Mouse (Mus musculus): ENCODE results near the gene Spef1. TPM values are rescaled to one million over a fixed set of nuclear protein-coding genes. Genes with fewer than 3 reads are reported as not detected.

Gene Spef1
- total and polyA plus RNA-seq, 2 experiments from 2014 or later, result 10.2 to 19.3 TPM

DNA sequence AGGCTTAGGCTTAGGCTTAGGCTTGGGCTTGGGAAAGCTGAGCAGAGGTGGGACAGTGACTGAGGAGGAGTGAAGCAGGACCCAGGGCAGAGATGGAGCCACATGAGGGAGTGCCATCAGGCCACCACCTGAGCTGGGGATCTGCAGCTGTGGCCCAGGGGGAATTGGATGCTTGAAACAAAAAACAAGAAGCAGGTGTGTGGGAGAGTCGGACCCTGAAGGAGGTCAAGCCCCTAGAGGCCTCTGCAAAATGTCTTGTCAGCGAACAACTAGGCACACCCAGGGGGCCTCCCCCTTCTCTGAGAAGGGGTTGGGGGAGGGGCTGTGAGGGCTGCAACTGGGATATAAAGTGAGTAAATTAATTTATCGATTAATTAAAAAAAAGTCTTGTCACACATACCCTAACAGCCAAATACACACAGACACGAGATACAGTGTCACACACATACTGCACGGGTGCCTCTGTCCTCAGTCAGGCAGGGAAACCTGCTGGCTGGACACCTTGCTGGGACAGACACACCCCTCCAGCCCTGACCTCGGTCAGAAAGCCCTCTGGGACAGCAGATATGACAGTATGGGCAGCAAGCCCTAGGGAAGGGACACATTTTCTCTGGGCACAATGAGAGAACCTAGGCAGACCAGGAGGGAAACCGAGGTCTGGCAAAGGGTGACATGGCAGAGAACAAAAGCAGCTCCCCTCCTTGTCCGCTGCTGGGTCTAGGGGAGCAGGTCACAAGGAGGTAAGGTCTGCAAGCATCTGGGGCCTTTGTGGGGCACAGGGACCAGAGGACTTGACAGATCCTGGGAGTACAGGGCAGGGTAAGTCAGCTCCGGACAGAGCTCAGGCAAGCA, 60.9 kb downstream of the Spef1 start:
- ATAC-seq (ENCODE audit: low FRiP score), result peak; percentile 20; the same call in 1 of the 2 replicates
- no peak for TF ChIP-seq CTCF (IDR thresholded peaks at IDR 0.05)
- no peak overlapping the region for H3K4me2 ChIP-seq (ENCODE audit: low read depth, low read length, poor library complexity, severe bottlenecking)
- DNase-seq (ENCODE audit: low spot score), result no peak
- H3K27me3 ChIP-seq (ENCODE audit: insufficient read depth, low read length), result no peaks in the 10 kb centered on the region
- WGBS, result 52% methylated on average over 9 of the region's 9 CpGs
- 0 out of 2 replicates have a peak, but pooled peaks cover 8% of the 10 kb centered on the region for H3K4me1 ChIP-seq (ENCODE audit: insufficient read depth, low read length)
- H3K9me3 ChIP-seq (ENCODE audit: low read length), result no peaks in the 10 kb centered on the region
- H3K27ac ChIP-seq (ENCODE audit: low read depth, low read length), result no peak overlapping the region
- H3K36me3 ChIP-seq (ENCODE audit: insufficient read depth, low read length), result no peaks in the 10 kb centered on the region
- H3K9ac ChIP-seq (replicated peaks; ENCODE audit: low read length, poor library complexity, severe bottlenecking), result no peak overlapping the region
- H3K4me3 ChIP-seq (ENCODE audit: low read depth, low read length), result no peak overlapping the region

DNA sequence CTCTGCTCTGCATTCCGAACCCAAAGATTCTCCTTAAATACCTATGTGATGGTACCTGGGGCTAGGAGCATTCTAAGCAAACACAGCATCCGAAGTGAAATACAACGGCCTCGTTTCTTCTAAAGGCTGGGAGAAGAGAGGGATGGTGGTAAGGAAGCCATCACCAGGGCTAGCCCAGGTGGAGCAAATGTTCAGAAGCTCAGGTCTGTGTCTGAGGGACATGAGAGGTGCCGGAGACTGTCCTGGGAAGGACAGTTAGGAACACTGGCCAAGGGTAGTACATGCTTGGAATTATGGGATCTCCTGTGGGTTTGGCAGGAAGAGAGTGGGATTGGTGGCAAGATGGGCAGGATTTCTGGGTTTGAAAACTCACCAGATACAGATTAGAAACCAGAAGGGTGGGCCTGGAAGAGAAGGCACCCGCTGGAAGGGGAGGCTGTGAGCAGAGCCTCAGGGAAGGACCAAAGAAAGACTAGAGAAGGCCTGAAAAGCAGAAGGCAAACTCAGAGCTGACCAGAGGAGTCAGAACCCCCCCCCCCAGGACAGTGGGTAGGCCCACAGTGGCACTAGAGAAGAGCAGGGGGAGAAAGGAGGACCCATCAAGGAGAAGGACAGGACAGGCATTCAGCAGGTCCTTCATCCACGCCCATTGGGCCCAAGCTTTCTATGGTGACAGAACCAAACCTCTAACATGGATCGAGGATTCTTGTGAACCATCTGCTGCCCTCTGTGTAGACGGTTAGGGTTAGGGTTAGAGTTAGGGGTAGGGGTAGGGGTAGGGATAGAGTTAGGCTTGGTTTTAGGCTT, 61.7 kb downstream of the Spef1 start:
- ATAC-seq (ENCODE audit: low FRiP score) (no peak), DNase-seq (ENCODE audit: low spot score) (no peak)
- WGBS, result 89% methylated on average over 9 of the region's 9 CpGs

DNA sequence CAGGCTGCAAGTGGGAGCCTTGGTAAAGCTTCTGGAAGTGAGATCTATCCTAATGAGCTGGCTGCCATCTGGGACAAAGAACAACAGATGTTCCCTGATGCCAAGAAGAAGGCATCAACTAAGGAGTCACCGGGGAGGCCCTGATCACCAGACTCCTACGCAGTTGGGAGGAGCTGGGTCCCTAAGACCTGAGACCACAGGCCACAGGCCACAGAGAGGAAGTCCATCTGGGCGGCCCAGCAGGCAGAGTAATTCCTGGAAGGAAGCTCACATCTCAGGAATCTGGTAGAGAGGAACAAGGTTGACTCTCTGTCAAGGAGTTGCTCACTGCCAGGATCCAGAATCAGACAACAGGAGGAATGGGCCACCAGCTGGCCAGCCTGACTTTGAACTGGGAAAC, 62.9 kb downstream of the Spef1 start:
- H3K9ac ChIP-seq (replicated peaks; ENCODE audit: low read length, poor library complexity, severe bottlenecking), result no peak overlapping the region
- WGBS, result 76% methylated on average over 3 of the region's 3 CpGs
- no peaks in the 10 kb centered on the region for H3K27me3 ChIP-seq (ENCODE audit: insufficient read depth, low read length)
- H3K4me1 ChIP-seq (ENCODE audit: insufficient read depth, low read length), result 0 out of 2 replicates have a peak, but pooled peaks cover 8% of the 10 kb centered on the region
- H3K27ac ChIP-seq (ENCODE audit: low read depth, low read length), result no peak overlapping the region
- no peak for TF ChIP-seq CTCF (IDR thresholded peaks at IDR 0.05)
- no peaks in the 10 kb centered on the region for H3K36me3 ChIP-seq (ENCODE audit: insufficient read depth, low read length)
- no peak overlapping the region for H3K4me3 ChIP-seq (ENCODE audit: low read depth, low read length)
- H3K9me3 ChIP-seq (ENCODE audit: low read length), result no peaks in the 10 kb centered on the region
- no peak for DNase-seq (ENCODE audit: low spot score)
- no peak for ATAC-seq (ENCODE audit: low FRiP score)
- H3K4me2 ChIP-seq (ENCODE audit: low read depth, low read length, poor library complexity, severe bottlenecking), result no peak overlapping the region

More for the DNA sequence above, 61.7 kb downstream of the Spef1 start:
- 0 out of 2 replicates have a peak, but pooled peaks cover 8% of the 10 kb centered on the region for H3K4me1 ChIP-seq (ENCODE audit: insufficient read depth, low read length)
- TF ChIP-seq CTCF (IDR thresholded peaks at IDR 0.05), result no peak
- no peak overlapping the region for H3K27ac ChIP-seq (ENCODE audit: low read depth, low read length)
- H3K9me3 ChIP-seq (ENCODE audit: low read length), result no peaks in the 10 kb centered on the region
- H3K4me3 ChIP-seq (ENCODE audit: low read depth, low read length), result no peak overlapping the region
- no peaks in the 10 kb centered on the region for H3K27me3 ChIP-seq (ENCODE audit: insufficient read depth, low read length)
- no peak overlapping the region for H3K4me2 ChIP-seq (ENCODE audit: low read depth, low read length, poor library complexity, severe bottlenecking)
- no peak overlapping the region for H3K9ac ChIP-seq (replicated peaks; ENCODE audit: low read length, poor library complexity, severe bottlenecking)
- H3K36me3 ChIP-seq (ENCODE audit: insufficient read depth, low read length), result no peaks in the 10 kb centered on the region

Other genes with a start within 250 kb of the Spef1 start
- 56.3 and 68.6 TPM in 2 replicates for gene Gfra4, start 144.2 kb downstream of the Spef1 start, total RNA-seq (2014; rRNA removed)
- 57.9 and 62.2 TPM in 2 replicates for gene Gfra4, start 144.2 kb downstream of the Spef1 start, polyA plus RNA-seq (2015; fragmentation: Nextera tagmentation; extraction: Ambion mirVana)
- 0.57 and 1.4 TPM in 2 replicates for gene Adam33, start 123.5 kb downstream of the Spef1 start, total RNA-seq (2014; rRNA removed)
- 2.1 TPM in 2 replicates for gene Adam33, start 123.5 kb downstream of the Spef1 start, polyA plus RNA-seq (2015; fragmentation: Nextera tagmentation; extraction: Ambion mirVana)
- gene Siglec1, start 100.5 kb downstream of the Spef1 start, total RNA-seq (2014; rRNA removed), result 1.4 and 1.9 TPM in 2 replicates
- gene Siglec1, start 100.5 kb downstream of the Spef1 start, polyA plus RNA-seq (2015; fragmentation: Nextera tagmentation; extraction: Ambion mirVana), result 0.22 and 0.27 TPM in 2 replicates
- gene Hspa12b, start 60.0 kb downstream of the Spef1 start, total RNA-seq (2014; rRNA removed), result 10.1 and 11.1 TPM in 2 replicates
- 2.9 and 3.2 TPM in 2 replicates for gene Hspa12b, start 60.0 kb downstream of the Spef1 start, polyA plus RNA-seq (2015; fragmentation: Nextera tagmentation; extraction: Ambion mirVana)
- gene Gm11037, start 53.8 kb downstream of the Spef1 start, total RNA-seq (2014; rRNA removed), result not detected in 2 replicates
- gene Gm11037, start 53.8 kb downstream of the Spef1 start, polyA plus RNA-seq (2015; fragmentation: Nextera tagmentation; extraction: Ambion mirVana), result not detected in 2 replicates
- gene 1700037H04Rik, start 27.2 kb downstream of the Spef1 start, total RNA-seq (2014; rRNA removed), result 44.8 and 89.5 TPM in 2 replicates
- gene 1700037H04Rik, start 27.2 kb downstream of the Spef1 start, polyA plus RNA-seq (2015; fragmentation: Nextera tagmentation; extraction: Ambion mirVana), result 59.1 and 60.4 TPM in 2 replicates
- gene Cenpb, start 7.2 kb downstream of the Spef1 start, total RNA-seq (2014; rRNA removed), result 98.2 and 103 TPM in 2 replicates
- gene Cenpb, start 7.2 kb downstream of the Spef1 start, polyA plus RNA-seq (2015; fragmentation: Nextera tagmentation; extraction: Ambion mirVana), result 11.7 and 13.1 TPM in 2 replicates
- 10.0 and 13.1 TPM in 2 replicates for gene Cdc25b, start 333 bp downstream of the Spef1 start, total RNA-seq (2014; rRNA removed)
- gene Cdc25b, start 333 bp downstream of the Spef1 start, polyA plus RNA-seq (2015; fragmentation: Nextera tagmentation; extraction: Ambion mirVana), result 14.0 and 15.1 TPM in 2 replicates
- 36.5 and 40.1 TPM in 2 replicates for gene Ap5s1, start 19.8 kb upstream of the Spef1 start, total RNA-seq (2014; rRNA removed)
- gene Ap5s1, start 19.8 kb upstream of the Spef1 start, polyA plus RNA-seq (2015; fragmentation: Nextera tagmentation; extraction: Ambion mirVana), result 35.5 and 36.7 TPM in 2 replicates
- gene Mavs, start 46.8 kb upstream of the Spef1 start, total RNA-seq (2014; rRNA removed), result 6.3 and 10.9 TPM in 2 replicates
- 4.0 and 5.0 TPM in 2 replicates for gene Mavs, start 46.8 kb upstream of the Spef1 start, polyA plus RNA-seq (2015; fragmentation: Nextera tagmentation; extraction: Ambion mirVana)
- 36.7 and 41.8 TPM in 2 replicates for gene Pank2, start 75.2 kb upstream of the Spef1 start, total RNA-seq (2014; rRNA removed)
- gene Pank2, start 75.2 kb upstream of the Spef1 start, polyA plus RNA-seq (2015; fragmentation: Nextera tagmentation; extraction: Ambion mirVana), result 24.0 and 30.8 TPM in 2 replicates
- gene Rnf24, start 165.6 kb upstream of the Spef1 start, total RNA-seq (2014; rRNA removed), result 26.3 and 29.4 TPM in 2 replicates
- 10.6 and 11.1 TPM in 2 replicates for gene Rnf24, start 165.6 kb upstream of the Spef1 start, polyA plus RNA-seq (2015; fragmentation: Nextera tagmentation; extraction: Ambion mirVana)